Mouse (Mus musculus) thymus, postnatal 36 days (tissue): ENCODE measurements around the gene Pip4k2c.

Experiments used
- DNase-seq, 2 experiments: peaks; one replicate each; pipeline ENCODE4 v3.0.0; 2022; ENCODE audit warnings: mixed read lengths in 2 of 2

Pip4k2c gene

DNA sequence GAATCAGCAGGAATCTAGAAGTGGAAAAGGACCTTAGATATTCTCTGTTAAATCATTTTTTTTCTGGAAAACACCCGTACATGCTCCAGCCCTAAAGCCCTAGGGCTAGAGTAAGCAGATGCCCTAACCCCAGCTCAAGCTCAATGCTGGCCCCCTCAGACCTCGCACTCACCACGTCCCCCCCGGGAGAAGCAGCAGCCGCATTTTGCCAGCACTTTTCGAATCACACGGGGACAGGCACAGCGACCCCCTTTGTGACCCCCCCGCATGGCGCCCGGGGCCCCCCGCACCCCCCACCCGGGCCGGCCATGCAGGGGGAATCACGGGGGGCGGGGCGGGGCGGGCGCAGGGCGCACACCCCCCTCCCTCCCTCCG is 23.3 kb downstream of the Pip4k2c start:
- peak in 1 of 2 experiments; percentile 4 for DNase-seq

- peak in 1 of 2 experiments; percentile 3 for DNase-seq
Measured at GRCm38 (mm10) chr10:127187371-127188078, 23.9 kb downstream of the Pip4k2c start.

DNA sequence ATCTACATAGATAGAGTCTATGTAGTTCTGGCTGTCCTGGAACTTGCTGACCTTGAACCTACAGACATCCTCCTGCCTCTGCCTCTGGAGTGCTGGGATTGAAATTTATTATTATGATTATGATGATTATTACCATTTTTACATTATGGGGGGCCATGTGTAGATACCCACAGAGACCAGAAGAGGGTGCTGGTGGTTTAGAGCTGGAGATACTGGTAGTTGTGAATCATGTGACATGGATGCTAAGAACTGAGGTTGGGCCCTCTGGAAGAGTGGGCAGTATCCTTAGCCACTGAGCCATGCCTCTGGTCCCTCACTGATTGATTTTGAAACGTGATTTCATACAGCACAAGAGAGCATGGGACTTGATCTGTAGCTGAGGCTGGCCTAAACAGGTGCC is 24.9 kb downstream of the Pip4k2c start:
- peak in 1 of 2 experiments; percentile 2 for DNase-seq

GRCm38 (mm10) chr10:127185506-127185905 is 25.9 kb downstream of the Pip4k2c start:
- DNase-seq = peak in 1 of 2 experiments; percentile 3

GRCm38 (mm10) chr10:127185101-127185500 is 26.3 kb downstream of the Pip4k2c start:
- DNase-seq = peak; percentile 14 to 27

GRCm38 (mm10) chr10:127183759-127184158 is 27.6 kb downstream of the Pip4k2c start:
- peak; percentile 4 to 43 for DNase-seq

- DNase-seq = no peak
Measured at GRCm38 (mm10) chr10:127182624-127183023, 28.8 kb downstream of the Pip4k2c start.

DNA sequence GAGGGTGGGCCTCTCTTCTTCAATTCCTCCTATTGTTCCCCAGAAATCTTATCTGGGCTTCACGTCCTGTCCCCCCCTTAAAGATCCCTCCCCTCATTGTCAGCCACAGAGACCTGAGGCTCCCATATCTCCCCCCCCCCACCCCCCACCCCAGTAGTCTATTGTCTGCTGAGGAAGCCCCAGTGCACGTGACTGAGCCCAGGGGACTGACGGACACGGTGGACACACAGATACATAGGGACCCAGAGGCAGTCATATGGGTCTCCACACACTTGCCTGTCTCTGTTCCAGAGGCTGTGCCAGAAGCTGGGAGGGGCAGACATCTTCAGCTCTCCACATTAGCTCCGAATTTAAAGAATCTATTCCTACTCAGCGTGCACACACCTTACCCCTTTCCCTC is 29.8 kb downstream of the Pip4k2c start:
- no peak for DNase-seq

- DNase-seq = no peak
Measured at GRCm38 (mm10) chr10:127180695-127181047, 30.7 kb downstream of the Pip4k2c start.

DNA sequence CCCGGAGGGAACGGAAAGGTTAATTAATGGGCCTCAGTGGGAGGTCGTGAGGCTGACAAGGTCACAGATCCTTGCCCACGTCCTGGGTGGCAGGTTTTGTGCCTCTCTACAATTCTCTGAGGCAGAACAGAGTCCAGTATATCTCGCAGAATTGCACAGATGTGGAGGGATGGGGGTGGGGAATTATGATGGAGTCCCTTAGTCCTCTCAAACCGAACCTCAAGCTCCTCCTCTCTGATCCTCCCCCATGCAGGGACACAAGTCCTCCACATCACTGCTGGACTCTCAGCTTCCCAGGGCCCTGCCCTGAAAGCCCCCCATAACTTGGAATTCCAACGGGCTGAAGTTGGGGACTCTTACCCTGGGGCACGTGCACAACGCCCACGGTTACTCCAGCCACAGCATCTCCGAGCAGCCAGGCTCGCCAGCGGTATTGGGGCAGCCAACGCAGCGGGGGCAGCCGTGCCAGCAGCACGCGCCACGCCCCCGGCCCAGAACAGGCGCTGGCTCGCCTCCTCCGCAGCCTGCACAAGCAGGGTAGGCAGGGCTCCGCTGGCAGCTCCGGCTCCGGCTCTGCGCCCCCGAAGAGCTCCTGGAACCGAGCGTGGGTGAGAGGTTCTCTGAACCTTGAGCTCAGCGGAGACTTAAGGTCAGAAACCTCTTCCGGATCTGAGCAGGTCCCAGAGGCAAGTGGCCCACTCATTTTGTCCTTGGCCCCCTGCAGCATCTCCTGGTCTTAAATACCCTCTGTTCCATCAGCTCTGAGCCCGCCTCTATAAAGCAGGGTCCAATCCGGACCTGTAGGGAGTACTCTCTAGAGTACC is 31.3 kb downstream of the Pip4k2c start, which contains the start of gene Slc26a10:
Gene Slc26a10 (minus strand): TSS at position 775 of the 824 bp plus-strand sequence.
- DNase-seq = peak; percentile 21 to 49

- DNase-seq = peak; percentile 4 to 17
Measured at GRCm38 (mm10) chr10:127178286-127179027, 32.9 kb downstream of the Pip4k2c start.

- peak; percentile 44 to 54 for DNase-seq
Measured at GRCm38 (mm10) chr10:127177719-127178118, 33.7 kb downstream of the Pip4k2c start.

DNA sequence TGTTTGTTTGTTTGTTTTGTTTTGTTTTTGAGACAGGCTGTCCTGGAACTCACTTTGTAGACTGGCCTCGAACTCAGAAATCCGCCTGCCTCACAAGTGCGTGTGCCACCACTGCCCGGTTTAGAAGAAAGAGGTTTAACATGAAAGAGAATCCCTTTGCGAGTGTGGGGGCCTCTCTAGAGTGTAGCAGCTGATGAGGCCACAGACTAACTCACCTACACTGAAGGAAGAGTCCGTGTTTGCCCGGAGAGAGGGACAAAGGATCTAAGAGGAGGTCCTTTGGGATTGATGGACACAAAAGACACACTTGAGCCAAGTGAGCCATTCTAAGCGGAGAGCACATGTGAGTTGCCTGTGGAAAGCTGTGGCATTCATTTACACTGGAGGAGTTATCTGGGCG is 34.1 kb downstream of the Pip4k2c start:
- DNase-seq = peak in 1 of 2 experiments; percentile 4

DNA sequence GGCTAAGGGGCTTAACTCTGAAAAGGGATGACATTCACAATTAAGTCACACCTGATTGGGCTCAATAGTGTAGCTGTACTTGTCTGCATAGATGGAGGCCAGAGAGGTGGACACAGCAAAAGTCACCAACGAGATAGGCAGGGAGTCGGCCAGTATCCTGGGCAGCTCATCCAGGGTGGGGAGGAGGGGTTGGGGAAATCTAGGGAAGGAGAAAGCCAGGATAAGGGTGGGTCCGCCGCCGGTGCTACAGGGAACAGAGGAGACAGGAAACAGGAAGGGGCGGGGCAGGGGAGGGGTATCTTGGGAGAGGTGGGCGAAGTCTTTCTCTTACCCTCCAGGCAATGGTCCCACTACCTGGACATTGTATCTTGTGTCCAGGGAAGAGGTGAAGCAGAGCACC is 34.6 kb downstream of the Pip4k2c start:
- peak in 1 of 2 experiments; percentile 12 for DNase-seq

DNA sequence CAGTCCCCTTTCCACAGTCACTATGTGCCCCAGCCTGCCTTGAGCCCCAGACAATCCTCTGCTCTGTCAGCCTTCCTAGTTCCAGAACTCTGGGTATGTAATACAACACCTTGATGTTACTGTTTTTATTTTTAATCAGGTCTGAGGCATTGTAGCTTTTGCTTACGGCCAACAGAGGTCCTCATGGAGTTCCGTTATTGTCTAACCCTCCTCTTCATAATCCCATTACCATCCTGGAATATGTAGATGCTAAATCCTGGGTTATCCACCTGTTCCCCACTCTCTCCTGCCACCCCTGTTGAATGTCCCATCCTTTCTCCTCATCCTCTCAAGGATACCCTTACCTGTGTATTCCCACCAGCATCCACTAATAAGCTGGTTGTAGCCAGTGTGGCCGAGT is 35.2 kb downstream of the Pip4k2c start:
- no peak for DNase-seq

DNA sequence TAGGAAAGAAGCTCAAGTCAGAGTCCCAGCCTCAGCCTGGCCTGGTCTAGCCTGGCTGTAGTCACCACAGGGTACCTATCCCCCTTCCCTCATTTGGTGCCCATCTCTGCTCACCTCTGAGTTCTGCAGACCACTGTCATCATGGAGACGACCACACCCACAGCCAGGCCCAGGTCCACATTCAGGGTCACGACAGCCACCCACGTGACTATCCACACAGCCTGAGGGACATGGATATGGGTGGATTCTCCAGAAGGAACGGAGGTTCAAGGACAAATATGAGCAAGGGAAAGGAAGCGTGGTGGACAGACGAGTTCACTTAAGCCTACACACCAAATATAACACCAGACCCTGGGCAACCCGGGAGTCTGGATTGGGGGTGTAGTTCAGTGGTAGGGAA is 37.2 kb downstream of the Pip4k2c start:
- DNase-seq = peak in 1 of 2 experiments; percentile 11

DNA sequence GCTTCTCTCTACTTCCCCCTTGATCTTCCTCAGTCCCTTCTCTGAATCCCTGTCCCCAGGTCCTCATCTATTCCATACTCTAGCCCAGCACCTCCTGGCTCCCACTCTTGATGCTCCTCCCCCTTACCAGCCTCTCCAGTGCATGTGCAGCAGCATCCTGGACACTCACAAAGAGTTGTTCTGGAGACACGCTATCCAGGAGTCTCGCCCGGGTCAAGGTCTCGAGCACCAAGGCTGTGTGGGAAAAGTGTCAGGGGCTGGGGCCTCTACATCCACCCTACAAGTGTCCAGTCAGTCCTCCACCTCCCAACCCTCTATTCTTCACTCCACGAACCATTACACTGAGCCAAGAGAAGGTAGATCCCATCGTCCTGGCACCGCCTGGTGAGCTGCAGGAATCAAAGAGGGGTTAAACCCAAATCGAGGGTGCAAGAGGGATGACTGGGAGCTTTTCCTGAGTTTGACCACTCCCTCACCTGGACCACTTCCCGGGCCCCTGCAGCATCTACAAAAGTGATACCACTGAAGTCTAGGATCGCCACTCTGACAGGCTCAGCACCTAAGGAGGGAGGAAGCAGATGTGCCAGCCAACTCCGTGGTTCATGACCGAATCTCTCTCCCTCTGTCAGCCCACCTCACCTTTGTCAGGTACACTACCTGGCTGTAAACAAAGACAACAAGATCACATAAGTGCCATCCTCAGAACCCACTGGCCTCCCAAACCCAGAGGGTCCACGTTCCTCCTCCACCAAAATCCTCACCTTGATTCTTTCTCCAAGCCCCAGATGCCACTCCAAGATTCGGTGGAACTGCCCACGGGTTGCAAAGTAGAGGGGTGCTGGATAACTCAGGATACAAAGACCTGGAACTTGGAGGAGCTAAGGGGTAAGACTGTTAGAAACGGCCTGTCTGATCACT is 38.0 kb downstream of the Pip4k2c start:
- peak; percentile 1 to 16 for DNase-seq

GRCm38 (mm10) chr10:127171631-127172200 is 39.7 kb downstream of the Pip4k2c start:
- DNase-seq = peak in 1 of 2 experiments; percentile 15

GRCm38 (mm10) chr10:127170837-127171272 is 40.5 kb downstream of the Pip4k2c start:
- DNase-seq = peak; percentile 86 to 88

DNA sequence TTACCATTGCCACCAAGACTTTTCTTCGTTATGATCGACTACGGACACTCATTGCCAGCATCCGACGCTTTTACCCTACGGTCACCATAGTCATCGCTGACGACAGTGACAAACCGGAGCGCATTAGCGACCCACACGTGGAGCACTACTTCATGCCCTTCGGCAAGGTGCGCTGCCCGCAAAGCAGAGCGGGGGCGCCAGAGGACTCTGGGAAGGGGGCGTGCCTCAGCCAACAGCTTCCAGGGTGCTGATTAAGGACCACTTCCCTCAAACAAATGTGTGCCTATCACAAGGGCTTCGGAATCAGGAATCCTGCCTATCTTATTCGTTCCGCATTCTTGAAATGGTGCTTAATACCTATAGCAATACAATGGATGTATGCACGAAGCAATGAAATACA is 41.4 kb downstream of the Pip4k2c start:
- peak; percentile 35 to 60 for DNase-seq

DNA sequence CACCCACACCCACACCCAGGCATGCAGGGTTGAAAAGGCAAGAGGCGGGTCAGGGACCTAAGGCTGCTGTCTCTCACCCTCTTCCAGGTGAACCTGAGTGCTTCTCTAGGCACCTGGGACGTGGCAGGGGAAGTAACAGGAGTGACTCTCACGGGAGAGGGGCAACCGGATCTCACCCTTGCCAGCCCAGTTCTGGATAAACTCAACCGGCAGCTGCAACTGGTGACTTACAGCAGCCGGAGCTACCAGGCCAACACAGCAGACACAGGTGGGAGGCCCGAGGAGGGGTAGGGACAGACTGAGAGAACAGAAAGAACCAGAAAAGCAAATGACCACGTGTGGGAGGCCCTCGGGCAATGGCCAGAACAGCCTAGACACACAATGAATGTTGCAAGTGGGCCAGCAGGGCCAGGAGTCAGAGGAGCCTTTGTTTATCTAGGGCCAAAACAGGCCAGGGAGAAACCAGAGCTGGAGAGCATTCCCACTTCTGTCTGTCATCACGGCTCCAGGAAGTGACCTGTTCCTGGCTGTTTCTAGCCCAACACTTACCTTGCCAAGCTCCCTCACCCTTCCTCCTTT is 43.7 kb downstream of the Pip4k2c start:
- peak in 1 of 2 experiments; percentile 12 for DNase-seq
